Mouse (Mus musculus) liver, embryonic 15.5 days (tissue): ENCODE data around the gene Agr3. TPM values are rescaled to one million over a fixed set of nuclear protein-coding genes. Genes with fewer than 3 reads are reported as not detected.

Source experiments
- ATAC-seq: fragments of 200-750 bp; cut with Nextera tagmentation; 2 replicates; pipeline ENCODE4 v1.8.0; 2017; ENCODE audit warnings: moderate number of reproducible peaks, mild to moderate bottlenecking, moderate library complexity; ENCODE audit not compliant: insufficient read depth
- H3K27ac ChIP-seq: fragments of 300-500 bp; sonication (generic); replicated peaks from 2 replicates; pipeline ENCODE4 v1.5.1; 2015; ENCODE audit warnings: mild to moderate bottlenecking, inconsistent platforms
- H3K27me3 ChIP-seq: fragments of 300-500 bp; sonication (generic); 2 replicates; pipeline ENCODE4 v1.6.1; 2015; ENCODE audit warnings: mild to moderate bottlenecking, inconsistent platforms
- H3K36me3 ChIP-seq: fragments of 300-500 bp; sonication (generic); replicated peaks from 2 replicates; pipeline ENCODE4 v1.6.1; 2015; ENCODE audit warnings: moderate library complexity, mild to moderate bottlenecking, inconsistent platforms
- H3K4me1 ChIP-seq: fragments of 300-500 bp; sonication (generic); replicated peaks from 2 replicates; pipeline ENCODE4 v1.6.1; 2015; ENCODE audit warnings: inconsistent platforms
- H3K4me2 ChIP-seq: fragments of 300-500 bp; sonication (generic); 2 replicates; pipeline ENCODE4 v1.6.1; 2015; ENCODE audit warnings: moderate library complexity, mild to moderate bottlenecking, inconsistent platforms
- H3K4me3 ChIP-seq: fragments of 300-500 bp; sonication (generic); replicated peaks from 2 replicates; pipeline ENCODE4 v1.5.1; 2015; ENCODE audit warnings: mild to moderate bottlenecking, inconsistent platforms
- H3K9ac ChIP-seq: fragments of 300-500 bp; sonication (generic); 2 replicates; pipeline ENCODE4 v1.6.1; 2015; ENCODE audit warnings: moderate library complexity, mild to moderate bottlenecking, inconsistent platforms
- H3K9me3 ChIP-seq: fragments of 300-500 bp; sonication (generic); replicated peaks from 2 replicates; pipeline ENCODE4 v1.6.1; 2016; ENCODE audit warnings: inconsistent platforms
- WGBS: fragments of 180-500 bp; shearing (Covaris S2); methylation state at CpG from one replicate; pipeline ENCODE4 v1.1.7; 2015; ENCODE audit warnings: mixed read lengths; ENCODE audit not compliant: insufficient replicate concordance; 5-methylcytosine and 5-hydroxymethylcytosine counted together
- polyA plus RNA-seq: library from polyadenylated mRNA; unstranded; fragments of >200 nt; fragmentation: Nextera tagmentation; extraction: Ambion mirVana; gene quantifications from 2 replicates; pipeline ENCODE4 v1.2.1, GENCODE M21; 2015

Agr3 gene
- polyA plus RNA-seq, result not detected in 2 replicates

DNA sequence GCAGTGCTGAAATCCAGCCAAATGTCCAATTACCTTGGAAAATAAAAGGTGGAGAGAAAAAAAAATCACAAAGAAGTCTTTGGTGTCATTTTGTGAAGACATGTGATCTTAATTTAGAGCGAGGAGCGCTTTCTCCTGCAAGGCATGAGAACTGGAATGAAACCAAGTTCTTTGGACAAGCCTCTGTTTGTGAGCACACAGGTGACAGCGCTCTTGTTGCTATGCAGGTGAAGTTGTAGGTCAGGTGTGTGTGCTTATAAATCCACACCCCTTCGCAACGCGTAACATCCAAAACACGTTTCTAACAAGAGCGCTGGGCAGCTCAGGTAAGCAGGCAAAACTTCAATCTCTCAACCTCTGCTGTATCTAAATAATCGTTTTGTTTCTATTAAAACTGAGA is at the start of gene Agr3:
Gene Agr3 (plus strand): TSS at position 219 of the 400 bp plus-strand sequence.
- H3K36me3 ChIP-seq, result no peaks in the 10 kb centered on the region
- no peak for ATAC-seq
- H3K9ac ChIP-seq, result no peak within 1 kb of the TSS
- no peaks in the 10 kb centered on the region for H3K4me1 ChIP-seq
- no peak within 1 kb of the TSS for H3K27ac ChIP-seq
- H3K9me3 ChIP-seq, result no peaks in the 10 kb centered on the region
- WGBS, result 73% methylated on average over 9 of the region's 9 CpGs
- no peaks in the 10 kb centered on the region for H3K27me3 ChIP-seq
- H3K4me3 ChIP-seq, result no peak within 1 kb of the TSS
- H3K4me2 ChIP-seq, result no peak within 1 kb of the TSS

DNA sequence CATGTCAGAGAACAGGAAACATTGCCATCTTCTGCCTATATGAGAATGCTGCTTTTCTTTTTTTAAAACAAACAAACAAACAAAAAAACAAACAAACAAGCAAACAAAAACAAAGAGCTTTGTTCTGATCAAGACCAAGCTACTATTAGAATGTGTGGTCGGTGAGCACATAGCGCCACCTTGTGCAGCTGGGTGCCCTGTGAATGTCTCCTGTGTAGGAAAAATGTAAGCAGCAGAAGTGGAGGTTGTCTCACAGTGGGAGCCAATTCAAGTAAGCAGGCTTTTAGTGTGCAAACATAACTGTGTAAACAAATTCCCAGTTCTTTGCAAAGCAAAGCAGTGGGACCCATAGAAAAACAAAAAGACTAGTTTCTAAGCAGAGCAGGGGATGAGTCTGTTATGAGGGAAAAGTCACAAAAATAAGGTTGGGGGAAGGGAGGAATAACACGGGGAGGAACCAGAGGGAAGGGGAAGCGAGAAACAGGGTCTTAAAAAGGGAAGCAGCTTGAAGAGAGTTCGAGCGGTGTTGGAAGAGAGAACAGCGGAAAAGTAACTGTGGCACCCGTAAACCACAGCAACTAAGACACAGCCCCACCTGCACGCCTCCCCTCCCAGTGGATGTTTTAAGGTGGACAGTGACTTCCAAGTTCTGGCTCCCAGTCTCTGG is 40.4 kb upstream of the Agr3 start:
- H3K4me1 ChIP-seq, result no peaks in the 10 kb centered on the region
- no peaks in the 10 kb centered on the region for H3K36me3 ChIP-seq
- no peak overlapping the region for H3K9ac ChIP-seq
- H3K27me3 ChIP-seq, result no peaks in the 10 kb centered on the region
- H3K4me2 ChIP-seq, result 0 out of 2 replicates have a peak overlapping the region, but pooled peaks have one; percentile 7
- ATAC-seq, result no peak
- H3K9me3 ChIP-seq, result no peaks in the 10 kb centered on the region
- no peak overlapping the region for H3K4me3 ChIP-seq
- 18% methylated on average over 9 of the region's 9 CpGs for WGBS
- no peak overlapping the region for H3K27ac ChIP-seq

DNA sequence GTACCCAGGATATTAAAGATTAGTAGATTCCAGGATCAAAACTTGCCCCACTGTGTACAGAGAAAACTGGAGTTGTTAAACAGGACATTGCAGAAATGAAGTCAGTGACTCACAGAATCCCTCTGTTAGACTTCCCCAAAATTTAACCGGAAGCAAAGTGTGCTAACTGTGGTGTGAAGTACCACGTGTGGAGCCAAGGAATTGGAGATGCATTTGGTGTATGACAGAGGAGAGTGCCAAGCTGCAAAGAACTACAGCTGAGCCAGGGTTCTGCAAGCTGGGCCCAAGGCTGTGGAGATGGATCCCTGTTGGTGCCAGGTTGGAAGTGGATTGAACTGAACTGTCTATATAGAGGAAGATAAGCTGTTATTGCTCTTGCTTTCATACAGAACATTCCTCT is 36.0 kb upstream of the Agr3 start:
- Histone ChIP-seq H3K4me1 (no peaks in the 10 kb centered on the region), H3K9me3 (no peaks in the 10 kb centered on the region), H3K36me3 (no peaks in the 10 kb centered on the region), H3K27me3 (no peaks in the 10 kb centered on the region), H3K4me2 (no peak overlapping the region), H3K27ac (no peak overlapping the region), H3K9ac (no peak overlapping the region), H3K4me3 (no peak overlapping the region)
- 29% methylated on average over 2 of the region's 2 CpGs for WGBS
- ATAC-seq, result no peak

DNA sequence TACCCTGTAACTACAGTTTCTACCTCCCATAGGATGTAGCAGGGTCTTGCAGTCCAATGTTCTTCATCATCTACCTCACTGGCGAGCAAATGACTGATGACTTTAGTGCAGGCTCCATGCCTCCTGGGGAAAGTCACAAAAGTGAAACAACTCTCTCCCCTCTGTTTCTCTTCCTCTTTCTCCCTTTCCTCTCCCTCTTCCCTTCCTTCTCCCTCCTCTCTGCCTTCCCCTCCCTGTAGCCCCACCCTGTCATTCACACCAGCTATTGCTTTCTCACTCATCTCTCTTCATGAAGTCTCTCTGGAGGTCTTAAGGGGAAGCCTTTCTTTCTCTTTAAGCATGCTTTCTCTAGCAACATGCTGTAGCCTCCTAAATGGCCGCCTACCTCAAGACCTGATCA is 34.7 kb upstream of the Agr3 start:
- no peaks in the 10 kb centered on the region for H3K36me3 ChIP-seq
- H3K27me3 ChIP-seq, result no peaks in the 10 kb centered on the region
- H3K4me3 ChIP-seq, result no peak overlapping the region
- H3K4me1 ChIP-seq, result no peaks in the 10 kb centered on the region
- H3K4me2 ChIP-seq, result no peak overlapping the region
- no peak overlapping the region for H3K9ac ChIP-seq
- WGBS, result 39% methylated on average over 2 of the region's 2 CpGs
- H3K27ac ChIP-seq, result no peak overlapping the region
- no peak for ATAC-seq
- no peaks in the 10 kb centered on the region for H3K9me3 ChIP-seq

DNA sequence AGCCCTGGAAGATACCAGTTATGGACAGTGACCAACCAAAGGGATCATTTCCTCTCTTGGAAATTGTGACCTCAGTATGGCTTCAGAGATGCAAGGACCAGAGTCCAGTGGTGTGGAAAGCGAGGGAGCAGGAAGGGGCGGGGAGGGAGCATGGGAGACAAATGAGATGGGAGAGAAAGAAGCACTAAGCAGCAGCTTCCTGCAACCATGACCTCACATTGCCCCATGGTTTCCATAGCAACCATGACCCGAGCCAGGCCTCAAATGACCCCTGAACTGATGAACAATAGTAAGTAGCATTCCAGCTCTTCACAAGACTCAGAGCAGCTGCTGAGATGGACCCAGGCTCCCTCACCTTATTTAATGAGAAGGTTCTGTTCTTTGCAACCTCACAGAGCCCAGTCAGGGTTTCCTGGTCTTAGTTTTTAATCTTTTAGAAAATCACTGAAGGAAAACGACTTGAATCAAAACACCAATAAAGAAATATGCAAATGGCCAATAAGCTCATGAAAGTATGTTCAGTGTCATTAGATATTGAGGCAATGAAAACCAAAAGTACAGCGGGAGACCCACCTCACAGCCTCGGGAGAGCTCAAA is 31.0 kb upstream of the Agr3 start:
- Histone ChIP-seq H3K4me3 (no peak overlapping the region), H3K27ac (no peak overlapping the region), H3K4me1 (no peaks in the 10 kb centered on the region), H3K9ac (no peak overlapping the region), H3K36me3 (no peaks in the 10 kb centered on the region), H3K27me3 (no peaks in the 10 kb centered on the region), H3K4me2 (no peak overlapping the region), H3K9me3 (no peaks in the 10 kb centered on the region)
- no peak for ATAC-seq
- WGBS, result 46% methylated on average over 6 of the region's 6 CpGs

DNA sequence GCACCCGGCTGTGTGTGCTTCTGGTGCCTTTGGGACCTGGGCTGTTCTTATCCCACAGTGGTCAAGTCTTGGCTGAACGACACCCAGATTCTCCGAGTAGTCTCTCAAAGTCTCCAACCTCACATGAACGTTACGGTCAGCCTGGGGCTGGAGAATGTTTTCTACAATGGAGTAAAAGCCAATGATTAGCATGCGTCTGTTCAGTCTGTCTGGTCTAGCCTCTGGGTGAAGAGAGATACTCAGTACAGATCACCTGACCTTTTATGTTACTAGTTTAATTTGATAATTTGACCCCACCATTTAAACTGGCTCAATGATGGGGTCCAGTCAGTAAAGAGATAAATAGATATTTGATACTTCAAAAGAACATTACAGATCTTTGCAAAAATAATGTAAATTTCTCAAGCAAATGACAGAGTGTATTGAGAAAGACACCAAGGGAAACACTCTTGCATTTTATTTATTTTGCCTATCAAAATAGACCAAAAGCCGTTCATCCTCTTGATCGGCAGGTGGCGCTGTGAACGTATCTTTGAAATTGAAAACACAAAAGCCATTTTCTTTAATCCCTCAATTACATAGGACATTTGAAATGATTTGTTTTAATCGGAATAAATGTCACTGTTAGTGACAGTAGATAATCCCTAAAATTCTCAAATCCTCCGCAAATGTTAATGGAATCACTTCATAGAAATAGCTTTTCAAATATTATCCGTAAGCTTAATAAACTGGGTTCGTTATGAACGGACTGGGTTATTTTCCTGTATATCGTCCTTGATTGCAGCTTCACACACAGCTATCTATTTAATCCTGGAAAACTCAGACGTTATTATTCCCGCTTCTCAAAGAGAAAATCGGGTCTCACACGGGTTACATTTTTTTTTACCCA is 29.3 kb upstream of the Agr3 start:
- no peak for ATAC-seq
- Histone ChIP-seq H3K4me3 (no peak overlapping the region), H3K4me1 (no peaks in the 10 kb centered on the region), H3K9me3 (no peaks in the 10 kb centered on the region), H3K4me2 (peak overlapping the region; percentile 41), H3K27me3 (no peaks in the 10 kb centered on the region), H3K27ac (no peak overlapping the region), H3K36me3 (no peaks in the 10 kb centered on the region), H3K9ac (no peak overlapping the region)
- 26% methylated on average over 20 of the region's 20 CpGs for WGBS

DNA sequence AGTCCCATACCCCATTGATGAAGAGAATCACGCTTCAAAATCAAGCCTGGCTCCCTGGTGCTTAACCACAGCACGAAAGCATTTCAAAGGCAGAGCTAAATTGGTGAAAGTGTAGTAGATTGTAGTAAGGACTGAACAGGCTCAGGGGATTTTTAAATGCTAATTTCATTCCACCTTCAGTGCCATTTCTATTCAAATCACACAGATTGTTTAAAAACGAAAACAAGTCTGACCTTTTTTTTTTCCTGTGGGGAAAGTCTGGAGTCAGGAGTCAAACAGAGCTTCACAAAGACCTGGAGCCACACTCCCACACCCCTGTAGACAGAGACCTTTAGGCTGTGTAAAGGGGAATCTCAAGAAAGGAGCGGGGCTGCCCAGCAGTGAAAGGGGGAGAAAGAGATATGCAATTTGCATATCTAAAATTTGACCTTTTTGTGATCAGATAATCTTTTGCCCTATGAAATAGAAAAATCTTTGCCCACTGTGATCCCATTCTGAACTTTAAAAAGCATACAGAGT is 28.6 kb upstream of the Agr3 start:
- Histone ChIP-seq H3K36me3 (no peaks in the 10 kb centered on the region), H3K4me1 (no peaks in the 10 kb centered on the region), H3K9me3 (no peaks in the 10 kb centered on the region), H3K27ac (no peak overlapping the region), H3K4me3 (no peak overlapping the region), H3K4me2 (peak overlapping the region; percentile 41), H3K27me3 (no peaks in the 10 kb centered on the region), H3K9ac (no peak overlapping the region)
- WGBS, result 34% methylated on average over 4 of the region's 4 CpGs
- ATAC-seq, result no peak

DNA sequence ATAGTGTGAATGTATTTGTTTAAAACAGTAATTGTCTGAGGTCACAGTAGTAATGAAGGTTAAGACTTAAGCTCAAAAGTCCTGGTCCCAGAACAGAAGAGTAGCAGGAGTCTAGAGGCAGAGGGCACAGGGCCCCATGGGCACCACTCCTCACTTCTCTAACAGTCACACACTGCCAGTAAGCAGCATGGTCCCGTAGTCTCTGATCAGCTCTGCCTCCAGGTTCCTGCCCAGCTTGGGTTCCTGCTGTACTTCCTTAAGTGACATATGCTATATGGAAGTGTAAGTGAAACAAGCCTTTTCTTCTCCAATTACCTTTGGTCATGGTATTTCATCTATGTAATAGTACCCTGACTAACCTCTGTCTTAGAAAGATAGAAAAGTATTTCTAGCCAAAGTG is 14.8 kb upstream of the Agr3 start:
- Histone ChIP-seq H3K4me2 (no peak overlapping the region), H3K4me1 (no peaks in the 10 kb centered on the region), H3K27ac (no peak overlapping the region), H3K9me3 (no peaks in the 10 kb centered on the region), H3K9ac (no peak overlapping the region), H3K36me3 (no peaks in the 10 kb centered on the region), H3K4me3 (no peak overlapping the region), H3K27me3 (no peaks in the 10 kb centered on the region)
- WGBS, result 44% methylated on average over 1 of the region's 1 CpGs
- ATAC-seq, result no peak

DNA sequence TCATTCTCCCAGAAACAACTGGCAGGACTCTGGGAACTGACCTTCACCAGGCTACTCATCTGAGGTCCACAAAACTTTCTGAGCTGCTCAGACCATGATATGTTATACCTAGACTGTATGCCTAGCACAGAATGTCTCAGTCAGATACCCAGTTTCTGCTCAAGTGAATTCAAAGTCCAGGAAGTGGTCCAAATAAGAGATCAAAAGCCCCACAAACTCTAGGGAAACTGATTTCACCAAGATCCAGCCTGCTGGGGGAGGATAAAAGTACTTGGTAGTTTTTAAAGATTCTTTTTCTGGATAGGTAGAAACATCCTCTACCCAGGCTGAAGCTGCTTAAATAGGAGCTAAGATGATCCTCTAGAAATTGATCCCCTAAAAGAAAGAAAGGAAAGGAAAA is 9.6 kb upstream of the Agr3 start:
- no peak overlapping the region for H3K4me2 ChIP-seq
- no peak overlapping the region for H3K9ac ChIP-seq
- ATAC-seq, result no peak
- no peak overlapping the region for H3K27ac ChIP-seq
- no peaks in the 10 kb centered on the region for H3K4me1 ChIP-seq
- no peaks in the 10 kb centered on the region for H3K27me3 ChIP-seq
- no peaks in the 10 kb centered on the region for H3K36me3 ChIP-seq
- no peak overlapping the region for H3K4me3 ChIP-seq
- H3K9me3 ChIP-seq, result no peaks in the 10 kb centered on the region

DNA sequence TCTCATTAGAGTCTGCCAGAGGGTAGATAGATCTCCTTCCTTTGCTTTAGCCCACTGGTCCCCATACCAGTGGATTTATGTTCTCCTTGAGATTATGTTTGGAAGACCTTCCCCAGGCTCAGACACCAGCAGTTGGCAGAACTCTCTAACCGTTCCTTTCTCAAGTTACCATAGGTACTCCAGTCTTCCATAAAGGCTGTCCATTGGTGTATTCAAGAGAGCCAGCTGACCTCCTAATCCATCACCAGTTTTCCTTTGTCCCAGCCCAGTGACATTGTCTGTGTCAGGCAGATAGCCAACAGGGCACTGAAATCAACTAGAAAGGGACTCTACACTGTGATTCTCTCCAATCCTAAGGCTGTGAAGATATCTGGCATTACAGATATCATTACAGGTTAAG is 9.0 kb upstream of the Agr3 start:
- H3K36me3 ChIP-seq, result no peaks in the 10 kb centered on the region
- no peaks in the 10 kb centered on the region for H3K4me1 ChIP-seq
- no peak overlapping the region for H3K27ac ChIP-seq
- 56% methylated on average over 1 of the region's 1 CpGs for WGBS
- no peak overlapping the region for H3K9ac ChIP-seq
- H3K9me3 ChIP-seq, result no peaks in the 10 kb centered on the region
- no peak overlapping the region for H3K4me3 ChIP-seq
- ATAC-seq, result no peak
- no peaks in the 10 kb centered on the region for H3K27me3 ChIP-seq
- H3K4me2 ChIP-seq, result no peak overlapping the region

DNA sequence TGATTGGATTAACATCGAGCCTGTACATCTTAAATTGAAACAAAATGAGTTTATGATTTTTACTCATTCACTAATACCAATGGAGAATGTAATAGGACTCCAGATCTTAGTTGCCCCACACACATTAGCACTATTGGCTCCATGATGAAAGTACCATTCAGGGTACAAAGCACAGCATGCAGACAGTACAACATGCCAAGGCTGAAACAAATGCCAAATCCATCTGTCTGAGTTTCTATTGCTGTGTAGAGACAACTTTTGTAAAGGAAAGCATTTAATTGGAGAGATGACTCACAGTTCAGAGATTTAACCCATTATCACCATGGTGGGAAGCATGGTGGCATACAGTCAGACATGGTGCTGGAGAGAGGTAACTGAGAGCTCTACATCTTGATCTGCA is 7.4 kb upstream of the Agr3 start:
- H3K9ac ChIP-seq, result no peak overlapping the region
- WGBS, result 40% methylated on average over 1 of the region's 1 CpGs
- H3K4me2 ChIP-seq, result no peak overlapping the region
- H3K9me3 ChIP-seq, result no peaks in the 10 kb centered on the region
- H3K4me1 ChIP-seq, result no peaks in the 10 kb centered on the region
- H3K27me3 ChIP-seq, result no peaks in the 10 kb centered on the region
- no peak for ATAC-seq
- no peak overlapping the region for H3K4me3 ChIP-seq
- H3K27ac ChIP-seq, result no peak overlapping the region
- H3K36me3 ChIP-seq, result no peaks in the 10 kb centered on the region
